Mouse (Mus musculus) heart, adult 2 months (tissue): Measurements from ENCODE around the gene Nfyb.

Experiments used
- CTCF ChIP-seq: fragments of 200-600 bp; IDR thresholded peaks from 2 replicates; pipeline ENCODE4 v1.8.1; 2022; ENCODE audit warnings: antibody characterized with exemption, mild to moderate bottlenecking, moderate library complexity
- EP300 ChIP-seq: fragments of 200-500 bp; IDR thresholded peaks from 2 replicates; pipeline ENCODE4 v1.6.1; 2011; ENCODE audit warnings: low read depth, low read length, control low read depth; ENCODE audit not compliant: insufficient read depth
- POLR2A ChIP-seq: fragments of 200-500 bp; IDR thresholded peaks from 2 replicates; pipeline ENCODE4 v1.6.1; 2011; ENCODE audit warnings: mild to moderate bottlenecking, low read depth, low read length, control low read depth; ENCODE audit not compliant: insufficient read depth

GRCm38 (mm10) chr10:82746988-82747850, 16.7 kb downstream of the Nfyb start:
- no peak for TF ChIP-seq EP300
- no peak for TF ChIP-seq CTCF
- no peak for TF ChIP-seq POLR2A
